Mouse (Mus musculus) liver, adult 2 months (tissue): ENCODE measurements around the gene Nfia. TPM values are rescaled to one million over a fixed set of nuclear protein-coding genes. Genes with fewer than 3 reads are reported as not detected.

Source experiments
- DNase-seq: peaks from one replicate; pipeline ENCODE4 v3.0.0-alpha.2; 2011; ENCODE audit warnings: low read depth, low spot score; ENCODE audit errors: extremely low read depth
- H3K27ac ChIP-seq: fragments of 200-500 bp; replicated peaks from 2 replicates; pipeline ENCODE4 v1.5.1; 2012; ENCODE audit warnings: low read depth, mild to moderate bottlenecking, control low read depth, inconsistent platforms, low read length; ENCODE audit not compliant: insufficient read depth
- H3K27me3 ChIP-seq: fragments of 200-500 bp; 2 replicates; pipeline ENCODE4 v1.6.1; 2012; ENCODE audit warnings: mild to moderate bottlenecking, moderate library complexity, low read length, inconsistent platforms; ENCODE audit not compliant: control insufficient read depth, insufficient read depth
- H3K36me3 ChIP-seq: fragments of 200-500 bp; 2 replicates; pipeline ENCODE4 v1.6.1; 2012; ENCODE audit warnings: low read length, inconsistent platforms; ENCODE audit not compliant: control insufficient read depth, insufficient read depth
- H3K4me1 ChIP-seq: fragments of 200-500 bp; 2 replicates; pipeline ENCODE4 v1.6.1; 2011; ENCODE audit warnings: low read length; ENCODE audit not compliant: control insufficient read depth, insufficient read depth
- H3K4me3 ChIP-seq: fragments of 200-500 bp; 2 replicates; pipeline ENCODE4 v1.5.1; 2011; ENCODE audit warnings: low read depth, mild to moderate bottlenecking, control low read depth, low read length, moderate library complexity; ENCODE audit not compliant: insufficient read depth
- H3K79me2 ChIP-seq: fragments of 200-500 bp; 2 replicates; pipeline ENCODE4 v1.6.1; 2012; ENCODE audit warnings: inconsistent platforms, mild to moderate bottlenecking, low read length, moderate library complexity; ENCODE audit not compliant: control insufficient read depth, insufficient read depth
- H3K9ac ChIP-seq: fragments of 200-500 bp; 2 replicates; pipeline ENCODE4 v1.6.1; 2012; ENCODE audit warnings: low read depth, mild to moderate bottlenecking, control low read depth, inconsistent platforms, low read length
- CTCF ChIP-seq: fragments of 200-500 bp; IDR thresholded peaks from 2 replicates; pipeline ENCODE4 v1.5.1; 2011; ENCODE audit warnings: low read depth, low read length, control low read depth
- POLR2A ChIP-seq: fragments of 200-500 bp; IDR thresholded peaks from 2 replicates; pipeline ENCODE4 v1.6.1; 2011; ENCODE audit warnings: low read length, control low read depth; ENCODE audit not compliant: insufficient read depth; ENCODE audit errors: extremely low read depth
- WGBS: fragments of 180-500 bp; shearing (Covaris S2); methylation state at CpG from one replicate; pipeline ENCODE4 v1.1.7; 2018; 5-methylcytosine and 5-hydroxymethylcytosine counted together
- polyA plus RNA-seq: library from polyadenylated mRNA; depleted of rRNA; stranded (reverse); fragments of >200 nt; gene quantifications from 2 replicates; pipeline ENCODE4 v1.2.3, GENCODE M21; 2012
- total RNA-seq: library from RNA; depleted of rRNA; stranded (reverse); fragments of >200 nt; gene quantifications from 2 replicates; pipeline ENCODE4 v1.2.3, GENCODE M21; 2014

Nfia gene
- total and polyA plus RNA-seq, 2 experiments: 12.5 to 32.2 TPM

DNA sequence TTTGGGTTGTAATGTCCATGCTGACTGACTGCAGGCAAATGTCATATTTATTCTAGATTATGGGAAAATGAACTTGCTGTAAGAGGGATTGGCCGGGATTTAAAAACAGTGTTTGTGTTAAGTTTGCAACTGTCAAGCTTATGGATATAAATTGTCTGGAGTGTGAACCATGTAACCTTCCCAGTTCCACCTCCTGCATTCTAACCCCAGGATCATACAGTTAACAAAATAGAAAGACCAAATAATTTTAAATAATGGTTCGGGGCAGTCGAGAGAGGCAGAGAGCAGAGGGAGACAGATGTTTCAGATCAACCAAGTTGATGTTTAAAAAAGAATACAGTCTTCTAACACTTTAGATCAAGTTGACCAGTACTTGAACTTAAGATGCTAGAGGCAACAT lies 290.7 kb downstream of the Nfia start:
- Histone ChIP-seq H3K79me2 (no peaks in the 10 kb centered on the region), H3K27me3 (no peaks in the 10 kb centered on the region), H3K9ac (no peak overlapping the region), H3K27ac (no peak overlapping the region), H3K36me3 (peaks cover 25% of the 10 kb centered on the region; the same call in 1 of the 2 replicates), H3K4me3 (no peak overlapping the region), H3K4me1 (no peaks in the 10 kb centered on the region)
- TF ChIP-seq POLR2A (no peak), CTCF (no peak)
- 94% methylated on average over 3 of the region's 3 CpGs for WGBS
- no peak for DNase-seq

DNA sequence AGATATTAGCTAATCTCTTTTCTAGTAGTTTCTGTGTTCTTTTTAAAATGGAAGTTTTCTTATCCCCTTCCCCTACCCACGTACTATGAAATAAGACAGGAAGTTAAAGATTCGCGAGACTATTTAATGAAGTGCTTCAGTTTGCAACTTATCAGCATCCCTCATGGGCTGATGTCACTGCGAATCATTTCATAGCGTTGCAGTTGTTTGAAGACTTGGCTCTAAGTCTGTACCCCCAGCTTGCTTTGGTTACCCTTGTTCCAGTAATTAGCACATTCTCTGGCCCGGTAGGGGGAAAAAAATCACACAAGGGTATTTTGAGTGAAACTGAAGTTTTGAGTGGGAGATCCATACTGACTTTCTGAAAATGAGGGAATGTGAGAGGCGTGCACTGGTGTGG lies 303.6 kb downstream of the Nfia start:
- Histone ChIP-seq H3K9ac (no peak overlapping the region), H3K4me3 (no peak overlapping the region), H3K36me3 (peaks cover 8% of the 10 kb centered on the region), H3K27ac (no peak overlapping the region), H3K79me2 (no peaks in the 10 kb centered on the region), H3K4me1 (no peaks in the 10 kb centered on the region), H3K27me3 (no peaks in the 10 kb centered on the region)
- 81% methylated on average over 7 of the region's 7 CpGs for WGBS
- DNase-seq: no peak
- TF ChIP-seq CTCF (no peak), POLR2A (no peak)

DNA sequence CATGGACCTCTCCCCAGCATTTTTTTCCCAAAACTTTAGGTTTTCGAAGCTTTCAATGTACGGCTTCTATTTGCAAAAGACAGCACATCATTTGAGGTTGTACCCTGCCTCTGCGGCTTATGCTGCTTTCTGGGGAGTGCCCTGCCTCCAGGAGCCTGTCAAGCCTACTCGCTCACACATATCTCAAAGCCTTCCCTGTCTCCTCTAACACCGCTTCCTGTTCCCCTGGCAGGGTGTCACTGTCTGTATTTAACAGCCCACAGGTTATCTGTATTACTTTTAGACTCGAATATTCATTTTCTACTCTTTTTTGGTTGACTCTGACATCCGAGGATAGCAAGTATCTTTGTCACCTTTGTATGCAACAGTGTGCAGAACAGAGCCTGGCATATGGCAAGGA lies 304.1 kb downstream of the Nfia start:
- no peak overlapping the region for H3K4me3 ChIP-seq
- no peak for DNase-seq
- H3K27me3 ChIP-seq: no peaks in the 10 kb centered on the region
- no peaks in the 10 kb centered on the region for H3K4me1 ChIP-seq
- TF ChIP-seq POLR2A (no peak), CTCF (no peak)
- no peaks in the 10 kb centered on the region for H3K79me2 ChIP-seq
- no peak overlapping the region for H3K9ac ChIP-seq
- peaks cover 8% of the 10 kb centered on the region for H3K36me3 ChIP-seq
- no peak overlapping the region for H3K27ac ChIP-seq
- 85% methylated on average over 7 of the region's 7 CpGs for WGBS

DNA sequence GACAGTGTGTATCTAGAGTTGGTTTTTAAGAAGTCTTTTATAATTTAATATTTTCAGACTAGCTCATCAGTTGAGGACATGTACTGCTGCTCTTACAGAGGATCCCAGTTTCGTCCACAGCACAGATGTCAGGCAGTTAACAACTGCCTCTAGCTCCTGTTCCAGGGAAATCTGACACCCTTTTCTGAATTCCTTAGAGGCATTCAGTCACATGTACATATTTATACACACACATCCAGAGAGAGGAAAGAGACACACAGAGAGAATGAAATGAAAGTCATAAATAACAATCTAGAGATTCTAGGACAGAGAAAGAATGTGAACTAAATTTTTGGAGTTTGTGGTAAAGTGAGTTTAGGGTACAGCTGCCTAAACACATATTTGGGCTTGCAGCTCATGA lies 308.1 kb downstream of the Nfia start:
- Histone ChIP-seq H3K27me3 (no peaks in the 10 kb centered on the region), H3K4me3 (no peak overlapping the region), H3K36me3 (peaks cover 16% of the 10 kb centered on the region), H3K4me1 (no peaks in the 10 kb centered on the region), H3K79me2 (no peaks in the 10 kb centered on the region), H3K9ac (no peak overlapping the region), H3K27ac (no peak overlapping the region)
- no peak for DNase-seq
- WGBS: 91% methylated on average over 1 of the region's 1 CpGs
- TF ChIP-seq CTCF: no peak
- no peak for TF ChIP-seq POLR2A

DNA sequence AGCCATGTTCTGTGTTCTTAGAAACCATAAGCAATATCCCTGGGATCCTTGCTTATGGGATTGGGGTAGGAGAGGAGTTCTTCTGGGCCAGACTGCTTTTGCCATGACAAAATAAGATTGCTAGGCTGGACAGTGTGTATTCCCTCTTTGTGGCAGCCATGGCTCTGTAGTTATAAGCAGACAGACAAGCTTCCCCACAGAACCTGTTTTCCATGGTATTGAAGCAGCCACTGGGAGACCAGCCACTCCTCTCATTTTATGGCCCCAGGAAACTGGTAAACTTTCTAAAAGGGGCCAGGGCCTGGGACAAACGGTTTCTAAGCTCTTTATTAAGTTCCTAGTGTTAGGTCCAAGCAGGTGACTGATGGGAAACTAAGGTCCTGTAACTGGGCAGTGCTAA lies 309.4 kb downstream of the Nfia start:
- Histone ChIP-seq H3K27ac (no peak overlapping the region), H3K79me2 (no peaks in the 10 kb centered on the region), H3K27me3 (no peaks in the 10 kb centered on the region), H3K4me3 (no peak overlapping the region), H3K9ac (no peak overlapping the region), H3K4me1 (no peaks in the 10 kb centered on the region), H3K36me3 (peaks cover 16% of the 10 kb centered on the region)
- 92% methylated on average over 1 of the region's 1 CpGs for WGBS
- DNase-seq: no peak
- TF ChIP-seq CTCF (no peak), POLR2A (no peak)

DNA sequence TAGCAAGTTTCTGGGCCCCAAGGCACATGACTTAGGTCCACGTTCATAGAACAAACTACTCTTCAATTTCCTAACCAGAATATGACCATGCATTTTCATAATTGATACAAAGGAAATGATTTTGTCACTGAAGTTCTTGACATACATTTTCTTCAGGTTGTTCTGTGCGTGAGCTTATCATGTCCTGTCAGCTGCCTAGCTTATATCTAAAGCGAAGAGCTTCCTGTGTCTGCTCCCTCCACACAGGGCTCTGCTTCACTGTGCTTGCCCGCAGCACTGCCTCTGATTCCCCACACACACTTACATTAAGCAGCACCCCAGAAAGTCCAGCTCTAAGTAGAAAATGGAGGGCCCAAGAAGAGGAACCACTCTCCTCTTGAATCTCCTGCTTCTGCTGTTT lies 310.0 kb downstream of the Nfia start:
- Histone ChIP-seq H3K79me2 (no peaks in the 10 kb centered on the region), H3K4me3 (no peak overlapping the region), H3K36me3 (peaks cover 14% of the 10 kb centered on the region), H3K4me1 (no peaks in the 10 kb centered on the region), H3K27ac (no peak overlapping the region), H3K9ac (no peak overlapping the region), H3K27me3 (no peaks in the 10 kb centered on the region)
- WGBS: 92% methylated on average over 4 of the region's 4 CpGs
- DNase-seq: no peak
- no peak for TF ChIP-seq CTCF
- no peak for TF ChIP-seq POLR2A
